Mouse (Mus musculus) thymus, adult 2 months (tissue): ENCODE data around the gene Zfp213.

Experiments
- CTCF ChIP-seq: fragments of 200-500 bp; IDR thresholded peaks from 2 replicates; pipeline ENCODE4 v1.5.1; 2012; ENCODE audit warnings: mild to moderate bottlenecking, control low read depth, low read length, moderate library complexity, borderline replicate concordance; ENCODE audit not compliant: control insufficient read depth, poor library complexity, insufficient read depth; ENCODE audit errors: extremely low read depth
- POLR2A ChIP-seq: fragments of 200-500 bp; IDR thresholded peaks from 2 replicates; pipeline ENCODE4 v1.6.1; 2012; ENCODE audit warnings: mild to moderate bottlenecking, low read length, control low read depth, moderate library complexity; ENCODE audit not compliant: control insufficient read depth, poor library complexity, insufficient read depth; ENCODE audit errors: extremely low read depth

GRCm38 (mm10) chr17:23551416-23551815 is 12.6 kb downstream of the Zfp213 start:
- TF ChIP-seq POLR2A (no peak), CTCF (no peak)
